Comparison of ENCODE assay signal across 29 mouse cellular contexts in genomic region chr1:169704395-169705087, GRCm38 (mm10). TPM values are rescaled to one million over a fixed set of nuclear protein-coding genes. Genes with fewer than 3 reads are reported as not detected.
A peak's percentile ranks its signal among the peaks of the same experiment; 100 is the strongest.
DNase-seq lines count a peak whose midpoint lies in the region; ATAC-seq and TF ChIP-seq lines count a peak whose summit lies in the region.
"Had no signal": no experiment of that assay in that cellular context is flagged by ENCODE, and none has a peak within 500 bp of the region (broad histone marks: within the 10 kb centered on the region; RNA-seq: fewer than 3 reads in every experiment).

No protein-coding gene starts in this region.

- H3K27me3 ChIP-seq in lung, embryonic 16.5 days (ENCODE audit: control insufficient read depth, insufficient read depth, low read depth, low read length): no peaks in the 10 kb centered on the region
- no peaks in the 10 kb centered on the region for H3K27me3 ChIP-seq in midbrain, embryonic 13.5 days
- H3K27me3 ChIP-seq: embryonic facial prominence, embryonic 15.5 days; forebrain, embryonic 15.5 days; hindbrain, embryonic 12.5 days; neural tube, embryonic 12.5 days had no signal

- no peak for TF ChIP-seq CTCF in lung, adult 2 months (IDR thresholded peaks at IDR 0.05; ENCODE audit: insufficient read depth, low read length)

- peaks cover 2% of the 10 kb centered on the region; the same call in 1 of the 2 replicates for H3K4me1 ChIP-seq in lung, adult 2 months (ENCODE audit: control insufficient read depth, insufficient read depth, low read length)
- H3K4me1 ChIP-seq in lung, embryonic 16.5 days (replicated peaks; ENCODE audit: control insufficient read depth, insufficient read depth, low read length): peaks cover 4% of the 10 kb centered on the region; the same call in 1 of the 2 replicates
- H3K4me1 ChIP-seq in midbrain, embryonic 13.5 days (replicated peaks): no peaks in the 10 kb centered on the region
- H3K4me1 ChIP-seq: embryonic facial prominence, embryonic 15.5 days; forebrain, embryonic 15.5 days; hindbrain, embryonic 12.5 days; neural tube, embryonic 12.5 days had no signal

- peak; percentile 14 to 52 for DNase-seq in lung, adult 18-20 months
- no peak for DNase-seq in lung, adult 2 months
- peak; percentile 67 for DNase-seq in lung, postnatal 36 days
- DNase-seq in thymus, postnatal 0 days (ENCODE audit: low spot score): no peak
- no peak for DNase-seq in kidney, postnatal 36 days
- DNase-seq: adrenal gland, postnatal 25 days; cerebellum, adult 2 months; gastrocnemius, postnatal 25 days; heart, adult 18-20 months; heart, postnatal 36 days; kidney, adult 9 months; kidney, postnatal 10 days; layer of hippocampus, adult 9-11 months; liver; right cerebral cortex, adult 18-20 months; spleen, adult 18-20 months had no signal

- H3K9me3 ChIP-seq in lung, embryonic 16.5 days (ENCODE audit: control insufficient read depth, low read length): no peaks in the 10 kb centered on the region
- H3K9me3 ChIP-seq in midbrain, embryonic 13.5 days: no peaks in the 10 kb centered on the region
- H3K9me3 ChIP-seq: embryonic facial prominence, embryonic 10.5 days; embryonic facial prominence, embryonic 15.5 days; forebrain, embryonic 15.5 days; hindbrain, embryonic 12.5 days; midbrain, embryonic 10.5 days; neural tube, embryonic 12.5 days had no signal

- H3K4me2 ChIP-seq in lung, embryonic 16.5 days (ENCODE audit: low read depth, low read length): no peak overlapping the region
- no peak overlapping the region for H3K4me2 ChIP-seq in midbrain, embryonic 13.5 days (replicated peaks)
- H3K4me2 ChIP-seq: embryonic facial prominence, embryonic 15.5 days; forebrain, embryonic 15.5 days; heart, embryonic 11.5 days; hindbrain, embryonic 12.5 days; neural tube, embryonic 12.5 days had no signal

- H3K4me3 ChIP-seq in lung, adult 2 months (replicated peaks; ENCODE audit: extremely low read depth, low read depth, low read length): no peak overlapping the region
- H3K4me3 ChIP-seq in lung, embryonic 16.5 days (ENCODE audit: low read length): no peak overlapping the region
- H3K4me3 ChIP-seq in midbrain, embryonic 13.5 days (replicated peaks): no peak overlapping the region
- H3K4me3 ChIP-seq: embryonic facial prominence, embryonic 10.5 days; embryonic facial prominence, embryonic 15.5 days; forebrain, embryonic 15.5 days; hindbrain, embryonic 12.5 days; midbrain, embryonic 10.5 days; neural tube, embryonic 12.5 days had no signal

- WGBS in lung, adult 2 months: 60% methylated on average over 4 of the region's 4 CpGs
- 54% methylated on average over 4 of the region's 4 CpGs for WGBS in lung, embryonic 16.5 days
- 94% methylated on average over 4 of the region's 4 CpGs for WGBS in midbrain, embryonic 13.5 days

- peak; percentile 56 for ATAC-seq in lung, embryonic 16.5 days (ENCODE audit: low read depth)
- no peak for ATAC-seq in midbrain, embryonic 13.5 days
- ATAC-seq: CD4-positive, CD25-positive, alpha-beta regulatory T cell, adult 4 months; forebrain, embryonic 15.5 days; intestine, postnatal 0 days; midbrain, embryonic 16.5 days had no signal

- no peaks in the 10 kb centered on the region for H3K36me3 ChIP-seq in lung, embryonic 16.5 days (ENCODE audit: control insufficient read depth, insufficient read depth, low read length)
- H3K36me3 ChIP-seq in midbrain, embryonic 13.5 days: no peaks in the 10 kb centered on the region
- H3K36me3 ChIP-seq: embryonic facial prominence, embryonic 10.5 days; embryonic facial prominence, embryonic 15.5 days; forebrain, embryonic 15.5 days; hindbrain, embryonic 12.5 days; midbrain, embryonic 10.5 days; neural tube, embryonic 12.5 days had no signal

- no peak overlapping the region for H3K9ac ChIP-seq in lung, embryonic 16.5 days (ENCODE audit: low read length)
- H3K9ac ChIP-seq in midbrain, embryonic 13.5 days (replicated peaks): no peak overlapping the region
- H3K9ac ChIP-seq: embryonic facial prominence, embryonic 15.5 days; forebrain, embryonic 15.5 days; hindbrain, embryonic 12.5 days; liver, embryonic 14.5 days; neural tube, embryonic 12.5 days had no signal

- no peak overlapping the region for H3K27ac ChIP-seq in lung, embryonic 16.5 days (ENCODE audit: low read length)
- no peak overlapping the region for H3K27ac ChIP-seq in midbrain, embryonic 13.5 days
- H3K27ac ChIP-seq: embryonic facial prominence, embryonic 10.5 days; embryonic facial prominence, embryonic 15.5 days; hindbrain, embryonic 12.5 days; liver, embryonic 14.5 days; midbrain, embryonic 10.5 days; neural tube, embryonic 12.5 days had no signal

- no peak for TF ChIP-seq POLR2A in lung, adult 2 months (IDR thresholded peaks at IDR 0.05; ENCODE audit: borderline replicate concordance, extremely low read depth, low read depth, low read length)

RNA-seq across cellular contexts. Expression of gene Rgs4, which starts 42.9 kb away (rescaled TPM):
- 2.2 and 5.9 TPM in 2 replicates for polyA plus RNA-seq in lung, adult 2 months (2012; rRNA removed)
- 5.1 and 6.6 TPM in 2 replicates for polyA plus RNA-seq in lung, embryonic 16.5 days (2015; fragmentation: Nextera tagmentation; extraction: Ambion mirVana)
- polyA plus RNA-seq in midbrain, embryonic 13.5 days (2015; fragmentation: Nextera tagmentation; extraction: Ambion mirVana): 23.8 and 25.4 TPM in 2 replicates
- polyA plus RNA-seq in thymus, postnatal 0 days (2015; fragmentation: Nextera tagmentation; extraction: Ambion mirVana): 4.0 and 4.8 TPM in 2 replicates
- polyA plus RNA-seq: CD4-positive, CD25-positive, alpha-beta regulatory T cell, adult 4 months had no signal

RNA-seq across cellular contexts. Expression of gene Rgs5, which starts 49.2 kb away (rescaled TPM):
- polyA plus RNA-seq in lung, adult 2 months (2012; rRNA removed): 2.0 and 5.6 TPM in 2 replicates
- 9.7 and 13.0 TPM in 2 replicates for polyA plus RNA-seq in lung, embryonic 16.5 days (2015; fragmentation: Nextera tagmentation; extraction: Ambion mirVana)
- polyA plus RNA-seq in midbrain, embryonic 13.5 days (2015; fragmentation: Nextera tagmentation; extraction: Ambion mirVana): 10.5 and 11.7 TPM in 2 replicates
- 8.4 and 9.3 TPM in 2 replicates for polyA plus RNA-seq in thymus, postnatal 0 days (2015; fragmentation: Nextera tagmentation; extraction: Ambion mirVana)

Comparison
In these comparisons a context has a peak if more than half of its experiments do, and no peak if none do; other contexts are left out.
1. DNase-seq: peak in lung, adult 18-20 months (2 of 2) and lung, postnatal 36 days (single experiment); none in lung, adult 2 months (single experiment), thymus, postnatal 0 days (single experiment) and kidney, postnatal 36 days (0 of 2).